Mouse (Mus musculus): ENCODE data around the gene Mfng. TPM values are rescaled to one million over a fixed set of nuclear protein-coding genes. Genes with fewer than 3 reads are reported as not detected.

The Mfng gene
- total RNA-seq, 2 experiments from 2014 or later = 4.9 to 6.0 TPM

GRCm38 (mm10) chr15:78790451-78790850, 17.2 kb upstream of the Mfng start:
- DNase-seq (ENCODE audit: low spot score in 2 of 2) = no peak
- intact Hi-C loops (cut with DNase I) = no loop called here

GRCm38 (mm10) chr15:78789721-78790323, 16.5 kb upstream of the Mfng start:
- no peak for DNase-seq (ENCODE audit: low spot score in 2 of 2)
- intact Hi-C loops (cut with DNase I) = no loop called here

DNA sequence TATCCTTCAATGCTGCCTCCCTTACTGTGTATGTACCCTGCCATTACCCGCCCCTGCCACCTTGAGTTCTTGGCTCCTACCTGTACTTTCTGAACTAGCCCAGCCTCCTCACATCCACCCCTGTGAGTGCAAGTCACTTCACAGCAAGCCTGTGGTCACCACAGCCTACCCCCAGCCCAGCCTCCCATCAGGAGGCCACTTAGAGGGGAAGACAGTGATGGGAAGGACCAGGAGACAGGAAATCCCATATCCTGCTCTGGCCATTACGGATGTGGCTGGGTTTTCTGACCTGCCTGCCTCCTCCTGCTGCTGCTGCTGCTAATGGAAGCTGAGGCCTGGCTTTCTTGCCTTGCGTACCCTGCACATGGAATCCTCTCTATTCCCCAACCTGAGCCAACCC, 14.8 kb upstream of the Mfng start:
- DNase-seq (ENCODE audit: low spot score in 2 of 2) = no peak
- intact Hi-C loops (cut with DNase I) = no loop called here

- DNase-seq (ENCODE audit: low spot score in 2 of 2) = no peak
- intact Hi-C loops (cut with DNase I) = no loop called here
Measured at GRCm38 (mm10) chr15:78787287-78787856, 14.1 kb upstream of the Mfng start.

GRCm38 (mm10) chr15:78786411-78786818, 13.1 kb upstream of the Mfng start:
- intact Hi-C loops (cut with DNase I) = no loop called here
- no peak for DNase-seq (ENCODE audit: low spot score in 2 of 2)

DNA sequence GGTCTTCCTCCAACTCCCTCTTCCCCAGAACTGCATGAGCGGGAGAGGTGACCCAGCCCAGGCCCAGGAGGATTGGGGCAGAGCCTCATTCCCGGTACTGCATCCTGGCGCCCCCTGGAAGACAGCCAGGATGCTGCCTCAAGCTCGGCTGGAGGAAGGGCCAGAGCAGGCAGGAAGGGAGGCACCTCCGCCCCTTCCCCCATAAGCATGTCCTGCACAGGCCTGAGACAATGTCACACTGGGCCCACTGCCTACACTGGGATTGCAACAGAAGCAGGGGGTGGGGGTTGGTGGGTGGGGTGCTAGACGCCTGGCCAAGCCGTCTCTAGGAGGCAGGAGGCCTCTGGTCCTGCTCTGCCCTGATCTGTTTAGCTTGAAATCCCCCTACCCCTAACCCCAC, 12.7 kb upstream of the Mfng start:
- intact Hi-C loops (cut with DNase I) = no loop called here
- no peak for DNase-seq (ENCODE audit: low spot score in 2 of 2)

DNA sequence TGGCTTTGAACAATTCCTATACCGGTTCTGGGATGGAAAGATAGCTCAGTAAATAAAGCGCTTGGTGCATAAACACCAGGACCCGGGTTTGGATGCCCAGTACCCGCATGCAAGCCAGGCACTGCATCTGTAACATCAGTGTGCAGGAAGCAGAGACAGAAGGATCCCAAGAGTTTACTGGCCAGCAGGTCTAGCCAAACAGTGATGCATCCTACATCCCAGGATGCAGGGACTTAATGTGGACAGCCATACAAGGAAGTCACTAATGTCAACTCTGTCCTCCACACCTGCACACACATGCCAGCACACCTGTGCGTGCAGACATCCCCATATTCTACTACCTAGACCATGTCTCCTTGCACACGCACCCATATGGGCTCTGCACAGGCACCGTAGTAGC, 12.0 kb upstream of the Mfng start:
- intact Hi-C loops (cut with DNase I) = no loop called here

DNA sequence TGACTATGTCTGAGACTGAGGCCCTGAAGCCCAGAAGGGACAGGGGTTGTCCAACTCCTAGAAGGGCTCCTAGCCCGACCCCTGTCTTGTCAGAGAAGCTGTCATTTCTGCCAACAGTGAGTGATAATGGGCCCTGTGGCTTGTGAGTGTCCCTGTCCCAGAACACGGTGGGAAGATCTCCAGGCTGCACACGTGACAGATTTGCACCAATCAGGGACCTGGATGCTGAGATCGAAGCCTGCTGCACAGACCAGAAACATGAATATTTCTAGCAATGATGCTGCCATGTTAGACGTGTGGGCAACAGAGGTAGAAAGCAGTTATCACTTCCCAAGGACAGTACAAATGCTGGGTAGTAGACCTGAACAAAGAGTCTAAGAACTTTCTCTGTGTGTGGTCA, 11.2 kb upstream of the Mfng start:
- no peak for DNase-seq (ENCODE audit: low spot score in 2 of 2)
- intact Hi-C loops (cut with DNase I) = no loop called here

More for the DNA sequence above, 12.0 kb upstream of the Mfng start:
- no peak for DNase-seq (ENCODE audit: low spot score in 2 of 2)

DNA sequence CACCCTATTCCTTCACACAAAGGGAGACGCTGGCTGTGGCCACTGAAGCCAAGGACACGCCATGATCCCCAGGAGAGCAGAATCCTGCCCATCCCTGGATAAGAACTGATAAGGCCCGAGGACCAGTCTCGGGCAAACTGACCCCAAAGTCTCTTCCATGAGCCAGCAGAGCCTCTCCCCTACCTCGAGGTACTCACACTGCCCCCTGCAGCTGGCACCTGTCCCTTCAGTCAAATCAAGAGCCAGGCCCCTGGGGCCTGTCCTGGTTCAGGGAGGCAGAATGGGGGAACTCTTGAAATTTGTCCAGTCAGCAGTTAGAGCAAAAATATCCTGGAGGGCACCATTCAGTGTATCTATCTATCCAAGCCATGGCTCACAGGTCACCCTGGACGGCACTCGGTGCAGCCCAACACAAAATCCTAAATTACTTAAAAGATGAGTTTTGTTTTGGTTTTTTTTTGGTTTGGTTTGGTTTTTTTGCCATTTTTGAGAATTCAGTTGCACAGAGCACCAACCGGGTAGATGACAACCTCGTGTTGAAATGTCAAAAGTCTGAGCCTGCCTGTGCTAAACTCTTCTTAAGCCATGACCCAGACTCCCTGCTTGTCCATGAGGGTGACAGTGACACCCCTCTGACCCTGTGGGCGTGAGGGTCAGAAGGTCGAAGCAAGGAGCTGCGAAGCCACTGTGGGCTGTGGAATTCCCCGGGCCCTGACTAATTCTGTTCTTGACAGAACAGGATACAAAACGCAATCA, 9.3 kb upstream of the Mfng start:
- DNase-seq (ENCODE audit: low spot score in 2 of 2) = no peak
- intact Hi-C loops (cut with DNase I) = no loop called here

- intact Hi-C loops (cut with DNase I) = no loop called here
- DNase-seq (ENCODE audit: low spot score in 2 of 2) = no peak
Measured at GRCm38 (mm10) chr15:78780908-78781307, 7.6 kb upstream of the Mfng start.

GRCm38 (mm10) chr15:78780359-78780758, 7.1 kb upstream of the Mfng start:
- no peak for DNase-seq (ENCODE audit: low spot score in 2 of 2)
- intact Hi-C loops (cut with DNase I) = no loop called here

- no peak for DNase-seq (ENCODE audit: low spot score in 2 of 2)
- intact Hi-C loops (cut with DNase I) = no loop called here
Measured at GRCm38 (mm10) chr15:78779690-78780089, 6.4 kb upstream of the Mfng start.

- intact Hi-C loops (cut with DNase I) = no loop called here
- DNase-seq (ENCODE audit: low spot score in 2 of 2) = no peak
Measured at GRCm38 (mm10) chr15:78779253-78779652, 6.0 kb upstream of the Mfng start.

DNA sequence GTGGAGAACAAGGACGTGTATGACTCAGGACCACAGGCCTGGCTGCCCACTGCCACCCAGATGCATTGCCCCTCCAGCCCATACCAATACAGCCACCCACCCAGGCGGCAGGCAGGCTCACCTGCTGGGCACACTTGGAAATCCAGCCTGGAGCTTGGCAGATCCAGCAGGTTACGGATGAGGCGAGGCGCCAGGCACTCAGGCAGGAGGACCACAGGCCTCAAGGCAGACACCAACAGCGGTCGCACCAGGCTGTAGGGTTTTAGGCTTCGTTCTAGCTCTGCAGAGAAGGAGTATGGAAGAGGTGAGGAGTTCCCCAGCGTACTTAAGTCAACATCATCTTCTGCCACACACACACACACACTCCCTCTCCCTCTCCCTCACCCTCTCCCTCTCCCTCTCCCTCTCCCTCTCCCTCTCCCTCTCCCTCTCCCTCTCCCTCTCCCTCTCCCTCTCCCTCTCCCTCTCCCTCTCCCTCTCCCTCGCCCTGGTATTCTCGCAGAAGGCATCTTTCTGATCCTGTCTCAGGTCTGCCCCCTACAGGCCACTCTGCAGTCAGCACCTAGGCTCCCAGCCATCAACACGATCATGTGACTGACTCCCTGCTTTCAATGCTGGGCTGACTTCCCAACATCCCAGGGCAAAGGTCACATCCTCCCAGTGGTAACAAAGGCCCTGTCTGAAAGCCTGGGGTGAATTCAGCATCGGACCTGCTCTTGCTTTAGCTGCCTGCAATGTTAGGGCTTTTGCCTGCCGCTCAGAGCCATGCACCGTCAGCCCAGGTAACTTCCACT, 5.0 kb upstream of the Mfng start:
- peak; percentile 84 to 88 for DNase-seq (ENCODE audit: low spot score in 2 of 2)
- intact Hi-C loops (cut with DNase I) = no loop called here

DNA sequence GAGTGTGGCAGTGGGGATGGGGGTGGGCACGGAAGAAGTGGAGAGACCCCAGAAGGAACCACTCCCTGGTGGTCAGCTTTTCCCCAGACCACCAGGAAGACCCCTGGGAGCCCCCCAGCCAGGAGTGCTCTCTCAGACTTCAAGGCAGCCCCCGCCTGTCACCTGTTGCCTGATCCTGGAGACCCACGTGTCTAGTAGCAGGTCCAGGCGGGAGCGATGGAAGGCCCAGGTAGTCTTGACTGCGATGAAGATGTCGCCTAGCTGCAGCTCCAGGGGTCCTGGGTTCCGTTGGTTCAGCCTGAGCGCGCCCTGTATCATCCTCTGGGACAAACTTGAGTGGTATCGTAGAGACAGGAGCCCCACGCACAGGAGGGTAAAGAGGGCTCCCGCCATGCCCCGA, 419 bp downstream of the Mfng start:
- intact Hi-C loops (cut with DNase I) = no loop called here
- DNase-seq (ENCODE audit: low spot score in 2 of 2) = no peak

- intact Hi-C loops (cut with DNase I) = no loop called here
Measured at GRCm38 (mm10) chr15:78772368-78772763, 909 bp downstream of the Mfng start.

GRCm38 (mm10) chr15:78771531-78772367, 1.5 kb downstream of the Mfng start:
- intact Hi-C loops (cut with DNase I) = no loop called here
- no peak for DNase-seq (ENCODE audit: low spot score in 2 of 2)

More at GRCm38 (mm10) chr15:78772368-78772763, 909 bp downstream of the Mfng start:
- no peak for DNase-seq (ENCODE audit: low spot score in 2 of 2)

DNA sequence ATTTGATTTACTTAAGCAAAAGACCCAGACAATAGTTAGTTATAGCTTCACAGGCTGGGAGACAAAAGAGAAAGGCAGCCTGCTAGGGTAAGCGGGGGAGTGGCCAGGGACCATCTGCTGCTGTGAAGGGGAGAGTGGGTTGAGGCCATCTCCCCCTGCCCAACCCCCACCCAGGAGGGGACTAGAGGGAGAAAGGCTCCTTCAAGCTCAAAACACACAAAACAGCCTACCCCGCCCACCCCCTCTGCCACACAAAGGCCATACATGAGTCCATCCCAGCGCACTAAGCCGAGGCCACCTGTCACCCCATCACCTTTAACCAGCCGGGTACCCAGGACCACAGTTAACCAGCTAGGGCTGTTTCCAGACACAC, 2.3 kb downstream of the Mfng start:
- no peak for DNase-seq (ENCODE audit: low spot score in 2 of 2)
- intact Hi-C loops (cut with DNase I) = no loop called here

DNA sequence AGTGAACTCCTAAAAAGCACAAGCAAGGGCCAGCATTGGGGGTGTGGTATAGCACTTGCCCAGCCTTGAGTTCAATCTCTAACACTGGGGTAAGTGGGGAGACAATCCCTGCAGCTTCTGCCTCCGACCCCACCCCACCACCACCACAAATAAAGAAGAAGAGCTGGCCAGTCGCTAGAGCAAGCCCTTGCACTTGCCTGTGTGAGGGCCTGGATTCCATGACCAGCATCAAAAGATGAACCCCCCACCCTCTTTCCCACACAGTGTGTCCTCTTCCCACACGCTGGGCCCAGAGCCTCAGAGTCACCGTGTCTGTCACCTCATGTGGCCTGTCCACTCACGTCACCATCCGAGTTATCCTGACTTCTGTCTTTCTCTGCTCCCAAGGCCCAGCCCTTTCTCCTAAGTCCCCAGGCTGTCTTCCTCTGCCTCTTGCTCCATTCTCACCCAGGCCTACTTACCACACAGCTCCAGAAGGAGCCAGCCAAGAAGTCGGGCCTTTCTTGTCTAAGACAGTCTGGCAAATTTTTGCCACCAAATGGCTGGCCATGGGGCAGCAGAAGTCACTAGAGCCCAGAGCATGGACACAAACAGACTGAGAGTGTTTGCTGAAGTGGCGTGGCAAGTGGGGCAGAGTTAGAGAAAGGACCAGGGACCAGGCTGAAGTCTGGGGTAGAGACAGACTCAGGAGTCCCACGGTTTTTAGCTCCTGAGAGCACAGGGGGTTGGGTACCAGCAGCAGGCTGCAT, 2.9 kb downstream of the Mfng start:
- intact Hi-C loops (cut with DNase I) = no loop called here
- no peak for DNase-seq (ENCODE audit: low spot score in 2 of 2)
